Mouse (Mus musculus) forebrain, postnatal 0 days (tissue): ENCODE measurements around the gene Sfxn5. TPM values are rescaled to one million over a fixed set of nuclear protein-coding genes. Genes with fewer than 3 reads are reported as not detected.

ENCODE experiments used
- ATAC-seq: fragments of 200-750 bp; cut with Nextera tagmentation; 2 replicates; pipeline ENCODE4 v1.8.0; 2017; ENCODE audit warnings: mild to moderate bottlenecking, moderate library complexity
- DNase-seq: peaks from one replicate; pipeline ENCODE4 v3.0.0-alpha.2; 2015
- H3K27ac ChIP-seq: fragments of 300-500 bp; sonication (generic); 2 replicates; pipeline ENCODE4 v1.5.1; 2014; ENCODE audit warnings: low read depth, mild to moderate bottlenecking, antibody characterized with exemption, low read length, moderate library complexity, mixed read lengths
- H3K27me3 ChIP-seq: fragments of 300-500 bp; sonication (generic); 2 replicates; pipeline ENCODE4 v1.6.1; 2014; ENCODE audit warnings: mild to moderate bottlenecking, low read length, mixed read lengths; ENCODE audit not compliant: insufficient read depth
- H3K36me3 ChIP-seq: fragments of 300-500 bp; sonication (generic); 2 replicates; pipeline ENCODE4 v1.6.1; 2014; ENCODE audit warnings: mild to moderate bottlenecking, moderate library complexity; ENCODE audit not compliant: insufficient read depth
- H3K4me1 ChIP-seq: fragments of 300-500 bp; sonication (generic); 2 replicates; pipeline ENCODE4 v1.6.1; 2014; ENCODE audit warnings: antibody characterized with exemption; ENCODE audit not compliant: insufficient read depth
- H3K4me2 ChIP-seq: fragments of 300-500 bp; sonication (generic); 2 replicates; pipeline ENCODE4 v1.6.1; 2014; ENCODE audit warnings: low read depth, mild to moderate bottlenecking, moderate library complexity
- H3K4me3 ChIP-seq: fragments of 300-500 bp; sonication (generic); 2 replicates; pipeline ENCODE4 v1.5.1; 2014; ENCODE audit warnings: low read depth, low read length, mixed read lengths
- H3K9ac ChIP-seq: fragments of 300-500 bp; sonication (generic); 2 replicates; pipeline ENCODE4 v1.6.1; 2014; ENCODE audit warnings: mild to moderate bottlenecking
- H3K9me3 ChIP-seq: fragments of 300-500 bp; sonication (generic); 2 replicates; pipeline ENCODE4 v1.6.1; 2016; ENCODE audit warnings: low read length
- CTCF ChIP-seq: sonication (generic); IDR thresholded peaks from 2 replicates; pipeline ENCODE4 v1.5.1; 2016; ENCODE audit warnings: antibody characterized with exemption, control low read depth, low read depth
- WGBS: fragments of 180-500 bp; shearing (Covaris S2); extraction: QIAGEN DNeasy Blood & Tissue Kit; methylation state at CpG from one replicate; pipeline ENCODE4 v1.1.7; 2014; 5-methylcytosine and 5-hydroxymethylcytosine counted together
- polyA plus RNA-seq: library from polyadenylated mRNA; unstranded; fragments of >200 nt; fragmentation: Nextera tagmentation; extraction: Ambion mirVana; gene quantifications from 2 replicates; pipeline ENCODE4 v1.2.1, GENCODE M21; 2015
- total RNA-seq: library from RNA; depleted of rRNA; stranded (reverse); fragments of >200 nt; gene quantifications from 2 replicates; pipeline ENCODE4 v1.2.3, GENCODE M21; 2014

Sfxn5 gene
- total and polyA plus RNA-seq, 2 experiments from 2014 or later: 49.1 to 55.6 TPM

DNA sequence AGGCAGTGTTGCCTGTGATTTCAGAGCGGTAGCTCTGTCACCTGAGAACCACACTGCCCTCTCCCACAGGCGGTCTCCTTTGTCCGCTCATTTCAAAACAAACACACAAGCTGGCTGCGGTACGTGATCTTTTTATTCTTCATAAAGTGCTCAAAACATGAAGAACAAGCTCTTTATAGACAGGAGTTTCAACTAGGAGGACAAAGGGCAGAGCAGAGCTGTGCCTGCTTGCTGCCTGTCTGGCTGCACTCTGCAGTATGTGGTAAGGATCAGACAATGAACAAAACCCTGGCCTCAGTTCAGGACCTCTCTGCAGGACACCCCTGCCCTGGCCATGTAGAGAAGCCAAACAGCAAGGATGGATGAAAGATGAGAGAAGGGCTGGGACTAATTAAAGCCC lies 1.6 kb upstream of the Sfxn5 start:
- H3K27ac ChIP-seq: no peak overlapping the region
- TF ChIP-seq CTCF: no peak
- H3K4me3 ChIP-seq: no peak overlapping the region
- no peak overlapping the region for H3K9ac ChIP-seq
- peaks cover 23% of the 10 kb centered on the region for H3K36me3 ChIP-seq
- H3K4me2 ChIP-seq: no peak overlapping the region
- no peaks in the 10 kb centered on the region for H3K9me3 ChIP-seq
- WGBS: 57% methylated on average over 5 of the region's 5 CpGs
- no peak for DNase-seq
- no peaks in the 10 kb centered on the region for H3K27me3 ChIP-seq
- H3K4me1 ChIP-seq: 0 out of 2 replicates have a peak, but pooled peaks cover 3% of the 10 kb centered on the region
- no peak for ATAC-seq

DNA sequence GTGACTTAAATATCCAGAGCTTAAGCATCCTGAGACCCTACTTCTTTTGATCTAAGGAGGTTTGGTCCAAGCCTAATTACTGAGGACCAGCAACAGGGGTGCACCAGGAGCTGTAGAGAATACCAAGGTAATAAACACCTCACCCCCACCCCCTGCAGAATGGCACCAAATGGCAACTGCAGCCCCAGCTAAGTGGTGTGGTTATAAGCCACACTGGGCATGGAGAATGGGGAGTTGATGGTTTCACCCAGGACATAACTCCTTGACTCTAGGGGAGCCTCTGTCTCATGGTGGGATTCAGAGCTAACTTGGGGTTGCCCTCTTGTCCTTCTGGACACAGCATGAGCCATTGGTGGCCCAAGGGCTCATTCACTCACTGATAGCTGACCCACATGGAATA lies 1.0 kb upstream of the Sfxn5 start:
- Histone ChIP-seq H3K4me3 (no peak overlapping the region), H3K4me2 (no peak overlapping the region), H3K27ac (no peak overlapping the region; the same call in 1 of the 2 replicates)

DNA sequence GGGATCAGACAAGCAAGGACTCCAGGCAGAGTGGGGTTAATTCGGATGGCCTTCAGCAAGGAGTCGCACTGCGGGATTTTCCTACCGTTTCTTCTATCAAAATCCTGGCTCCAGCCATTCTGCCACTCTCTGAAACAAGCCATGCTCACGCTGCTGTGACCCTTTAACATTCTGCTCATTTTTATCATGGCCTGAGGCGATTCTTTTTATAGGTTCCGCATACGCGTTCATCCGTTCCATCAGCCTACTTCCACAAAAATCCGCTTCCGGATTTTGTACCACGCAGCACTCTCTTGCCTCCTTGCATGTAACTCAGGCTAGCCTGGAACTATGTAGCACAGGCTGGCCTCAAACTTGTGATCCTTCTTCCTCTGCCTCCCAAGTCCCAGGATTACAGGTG lies 510 bp upstream of the Sfxn5 start:
- ATAC-seq (peak; percentile 8), DNase-seq (no peak)
- 3% methylated on average over 13 of the region's 13 CpGs for WGBS

More for the DNA sequence above, 1.0 kb upstream of the Sfxn5 start:
- Histone ChIP-seq H3K4me1 (0 out of 2 replicates have a peak, but pooled peaks cover 3% of the 10 kb centered on the region), H3K9me3 (no peaks in the 10 kb centered on the region), H3K27me3 (no peaks in the 10 kb centered on the region), H3K36me3 (peaks cover 23% of the 10 kb centered on the region), H3K9ac (no peak overlapping the region)
- no peak for DNase-seq
- TF ChIP-seq CTCF: no peak
- no peak for ATAC-seq

DNA sequence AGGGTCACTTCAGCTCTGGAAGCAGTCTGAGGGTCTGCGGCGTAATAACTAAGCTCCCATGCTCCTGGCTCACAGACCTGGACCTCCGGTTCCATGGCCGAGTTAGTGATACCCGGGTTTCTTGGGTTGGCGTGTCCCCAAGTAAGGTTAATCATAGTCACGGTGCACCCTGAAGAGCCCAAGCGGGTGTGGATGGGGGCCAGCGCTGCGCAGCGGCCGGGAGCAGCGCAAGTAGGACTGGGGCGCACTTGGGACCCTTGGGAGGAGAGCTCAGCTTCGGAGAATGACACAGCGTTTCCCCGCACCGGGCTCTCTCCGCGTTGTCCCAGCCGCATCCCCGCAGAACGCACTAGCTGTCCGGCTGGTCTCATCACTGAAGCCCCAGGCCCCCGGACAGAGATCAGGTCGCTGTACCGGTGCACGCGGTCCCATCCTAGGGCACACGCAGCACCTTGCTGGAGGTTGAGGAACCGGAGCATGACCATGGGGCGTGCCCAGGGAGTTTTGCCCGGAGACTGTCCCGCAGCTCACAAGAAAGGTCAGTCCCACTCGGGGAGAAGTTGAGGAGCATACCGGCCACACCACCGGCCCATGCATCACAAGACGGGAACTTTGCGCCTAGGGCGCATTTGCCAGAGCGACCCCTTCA lies 747 bp downstream of the Sfxn5 start:
- DNase-seq (peak; percentile 45), ATAC-seq (peak; percentile 2)
- Histone ChIP-seq H3K27ac (peak overlapping the region; percentile 91), H3K4me1 (0 out of 2 replicates have a peak, but pooled peaks cover 3% of the 10 kb centered on the region), H3K27me3 (no peaks in the 10 kb centered on the region), H3K4me2 (peak overlapping the region; percentile 100), H3K36me3 (peaks cover 19% of the 10 kb centered on the region), H3K9ac (peak overlapping the region; percentile 96), H3K4me3 (peak overlapping the region; percentile 95), H3K9me3 (no peaks in the 10 kb centered on the region)
- TF ChIP-seq CTCF: no peak
- WGBS: under 1% methylated on average over 41 of the region's 41 CpGs

More for the DNA sequence above, 510 bp upstream of the Sfxn5 start:
- H3K4me3 ChIP-seq: peak overlapping the region; percentile 95
- peak overlapping the region; percentile 96 for H3K9ac ChIP-seq
- H3K27me3 ChIP-seq: no peaks in the 10 kb centered on the region
- H3K4me1 ChIP-seq: 0 out of 2 replicates have a peak, but pooled peaks cover 3% of the 10 kb centered on the region
- peak overlapping the region; percentile 91 for H3K27ac ChIP-seq
- TF ChIP-seq CTCF: no peak
- no peaks in the 10 kb centered on the region for H3K9me3 ChIP-seq
- peaks cover 23% of the 10 kb centered on the region for H3K36me3 ChIP-seq
- peak overlapping the region; percentile 100 for H3K4me2 ChIP-seq

DNA sequence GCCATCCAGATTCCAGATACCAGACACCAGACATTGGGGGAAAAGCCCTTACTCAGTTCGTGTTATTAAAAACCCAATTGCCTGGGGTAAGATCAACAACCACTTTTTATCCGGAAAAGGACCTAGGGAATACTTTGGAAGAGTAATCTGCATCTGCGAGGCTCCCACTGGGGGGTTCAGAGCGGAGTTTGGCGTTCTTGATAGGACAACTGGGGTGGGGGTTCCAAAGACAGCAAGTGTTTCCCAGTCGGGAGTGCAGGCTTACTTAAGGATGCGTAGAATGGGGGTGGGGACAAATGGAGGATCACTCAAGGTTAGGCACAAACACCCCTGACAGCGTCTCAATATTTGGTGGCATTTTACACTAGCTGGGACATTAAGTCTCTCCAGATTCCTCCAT lies 1.5 kb downstream of the Sfxn5 start:
- 13% methylated on average over 8 of the region's 8 CpGs for WGBS
- no peak for TF ChIP-seq CTCF
- Histone ChIP-seq H3K4me2 (peak overlapping the region; percentile 100), H3K4me1 (0 out of 2 replicates have a peak, but pooled peaks cover 3% of the 10 kb centered on the region), H3K9me3 (no peaks in the 10 kb centered on the region), H3K9ac (peak overlapping the region; percentile 96; the same call in 1 of the 2 replicates), H3K36me3 (peaks cover 11% of the 10 kb centered on the region), H3K27me3 (no peaks in the 10 kb centered on the region), H3K27ac (no peak overlapping the region), H3K4me3 (peak overlapping the region; percentile 95; the same call in 1 of the 2 replicates)
- DNase-seq (no peak), ATAC-seq (no peak)

DNA sequence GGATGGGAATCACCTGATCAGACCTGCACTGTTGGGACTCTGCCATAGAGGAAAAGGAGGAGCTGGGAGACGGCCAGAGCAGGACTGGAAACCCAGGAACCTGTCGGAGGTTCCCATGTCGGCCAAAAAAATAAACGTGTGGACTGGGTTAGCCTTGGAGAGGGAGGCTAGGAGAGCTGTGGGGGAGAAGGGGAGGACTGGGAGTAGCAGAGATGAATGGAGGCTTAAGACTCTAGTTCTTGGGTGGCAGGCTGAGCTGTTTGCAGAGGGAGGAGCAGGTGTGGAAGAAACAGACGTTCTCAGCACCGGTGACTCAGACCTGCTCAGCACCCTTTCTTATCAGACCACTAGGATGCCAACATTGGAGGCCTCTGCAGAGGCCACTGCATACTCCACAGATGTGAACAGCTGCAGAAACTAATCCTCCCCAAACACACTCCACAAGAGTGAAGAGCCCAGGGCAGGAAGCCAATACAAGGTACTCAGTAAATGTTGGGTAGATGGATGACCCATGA lies 1.9 kb downstream of the Sfxn5 start:
- 36% methylated on average over 6 of the region's 6 CpGs for WGBS

DNA sequence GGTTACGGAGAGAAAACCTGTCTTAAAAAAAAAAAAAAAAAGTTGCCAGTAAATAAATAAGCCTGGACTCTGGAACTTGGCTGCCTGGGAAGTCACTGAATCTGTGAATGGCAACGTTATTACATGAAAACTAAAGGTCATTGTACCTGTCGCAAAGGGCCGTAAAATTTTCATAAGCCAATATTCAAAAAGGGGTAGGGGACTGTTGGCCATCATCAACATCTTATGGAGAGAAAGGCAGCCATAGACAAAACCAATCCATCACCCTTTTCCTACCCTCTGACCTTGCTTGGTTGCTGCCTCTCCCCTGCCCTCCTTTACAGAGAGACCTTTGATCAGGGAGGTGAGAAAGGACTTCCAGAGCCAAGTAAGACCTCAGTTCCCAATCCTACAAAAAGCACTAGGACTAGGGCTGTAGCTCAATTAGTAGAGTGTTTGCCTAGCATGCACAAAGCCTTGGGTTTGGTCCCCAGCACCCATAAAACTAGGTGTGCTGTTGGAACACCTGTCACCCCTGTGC lies 3.5 kb downstream of the Sfxn5 start:
- 94% methylated on average over 4 of the region's 4 CpGs for WGBS
- ATAC-seq: no peak

More for the DNA sequence above, 1.9 kb downstream of the Sfxn5 start:
- Histone ChIP-seq H3K4me3 (no peak overlapping the region), H3K9me3 (no peaks in the 10 kb centered on the region), H3K27me3 (no peaks in the 10 kb centered on the region), H3K27ac (no peak overlapping the region), H3K36me3 (0 out of 2 replicates have a peak, but pooled peaks cover 7% of the 10 kb centered on the region), H3K4me2 (peak overlapping the region; percentile 100), H3K4me1 (0 out of 2 replicates have a peak, but pooled peaks cover 3% of the 10 kb centered on the region), H3K9ac (no peak overlapping the region)
- DNase-seq (no peak), ATAC-seq (no peak)
- no peak for TF ChIP-seq CTCF

More for the DNA sequence above, 3.5 kb downstream of the Sfxn5 start:
- Histone ChIP-seq H3K27me3 (no peaks in the 10 kb centered on the region), H3K9me3 (no peaks in the 10 kb centered on the region), H3K27ac (no peak overlapping the region), H3K4me3 (no peak overlapping the region), H3K4me2 (no peak overlapping the region), H3K36me3 (no peaks in the 10 kb centered on the region), H3K9ac (no peak overlapping the region), H3K4me1 (0 out of 2 replicates have a peak, but pooled peaks cover 3% of the 10 kb centered on the region)
- TF ChIP-seq CTCF: no peak
- DNase-seq: no peak
